Mouse (Mus musculus) megakaryocyte, embryonic 14.5 days (primary cell): ENCODE results near the gene Nt5c3b.

Experiments
- FLI1 ChIP-seq: IDR thresholded peaks from 2 replicates; pipeline ENCODE4 v1.6.1; 2012; ENCODE audit warnings: low read length, inconsistent platforms, mixed read lengths
- GATA1 ChIP-seq: IDR thresholded peaks from 3 replicates; pipeline ENCODE4 v1.6.1; 2012; ENCODE audit warnings: mixed read lengths, low read length, inconsistent platforms, borderline replicate concordance

DNA sequence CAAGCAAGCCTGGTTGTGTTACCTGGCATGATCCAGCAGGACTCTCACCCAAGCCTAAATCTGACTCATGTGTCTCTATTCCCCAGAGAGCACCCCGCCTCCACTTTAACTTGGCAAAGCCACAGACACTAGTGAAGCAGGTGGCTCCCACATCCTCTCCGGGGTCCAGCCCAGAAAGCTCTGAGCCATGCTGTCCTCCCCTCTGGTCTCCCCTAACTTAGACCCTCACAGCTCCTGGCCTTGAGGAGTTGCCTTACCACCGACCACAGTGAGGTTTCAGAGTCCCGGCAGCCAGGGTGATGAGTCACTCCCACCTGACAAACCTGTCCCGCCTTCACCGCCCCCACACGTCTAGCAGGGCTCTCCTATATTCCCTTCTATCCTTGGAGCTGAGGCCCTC, 47.9 kb downstream of the Nt5c3b start:
- no peak for TF ChIP-seq GATA1
- no peak for TF ChIP-seq FLI1
